38 mouse cellular contexts compared by ENCODE assay signal in the genomic region with DNA sequence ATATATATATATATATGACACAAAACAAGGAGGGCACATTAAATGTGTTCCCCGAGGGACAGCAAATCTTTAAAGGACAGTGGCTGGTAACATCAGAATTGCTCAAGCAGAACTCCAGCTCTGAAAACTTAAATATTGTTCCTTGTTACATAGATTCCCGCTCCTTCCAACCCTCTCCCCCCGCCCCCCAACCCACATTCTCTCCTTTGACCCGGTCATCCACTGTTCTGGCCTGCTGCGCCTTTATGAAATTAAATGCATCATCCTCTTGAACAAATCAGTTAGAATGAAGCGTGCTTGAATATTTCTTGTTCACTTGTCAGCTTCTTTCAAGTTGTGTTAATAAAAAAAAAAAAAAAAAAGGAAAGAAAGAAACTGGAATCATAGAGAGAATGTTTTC. TPM values are rescaled to one million over a fixed set of nuclear protein-coding genes. Genes with fewer than 3 reads are reported as not detected.
"Had no signal": no experiment of that assay in that cellular context is flagged by ENCODE, and none has a peak within 500 bp of the region (broad histone marks: within the 10 kb centered on the region; RNA-seq: fewer than 3 reads in every experiment).

No protein-coding gene starts in this region.

- H3K36me3 ChIP-seq: heart, embryonic 10.5 days; heart, embryonic 12.5 days; heart, embryonic 13.5 days; heart, embryonic 15.5 days; hindbrain, embryonic 10.5 days; hindbrain, embryonic 12.5 days; hindbrain, embryonic 13.5 days; hindbrain, embryonic 15.5 days; intestine, embryonic 15.5 days; kidney, embryonic 15.5 days had no signal

- H3K27ac ChIP-seq: heart, embryonic 10.5 days; heart, embryonic 13.5 days; heart, embryonic 15.5 days; hindbrain, embryonic 10.5 days; hindbrain, embryonic 12.5 days; hindbrain, embryonic 13.5 days; hindbrain, embryonic 14.5 days; hindbrain, embryonic 15.5 days; hindbrain, postnatal 0 days; intestine, embryonic 15.5 days; kidney, embryonic 15.5 days; kidney, postnatal 0 days had no signal

- H3K9me3 ChIP-seq: heart, embryonic 10.5 days; heart, embryonic 12.5 days; heart, embryonic 13.5 days; heart, embryonic 15.5 days; hindbrain, embryonic 10.5 days; hindbrain, embryonic 12.5 days; hindbrain, embryonic 13.5 days; hindbrain, embryonic 15.5 days; intestine, embryonic 15.5 days; kidney, embryonic 15.5 days had no signal

- H3K27me3 ChIP-seq: heart, embryonic 12.5 days; heart, embryonic 13.5 days; heart, embryonic 15.5 days; hindbrain, embryonic 12.5 days; hindbrain, embryonic 13.5 days; hindbrain, embryonic 15.5 days; intestine, embryonic 15.5 days; kidney, embryonic 15.5 days had no signal

- H3K4me1 ChIP-seq: heart, embryonic 10.5 days; heart, embryonic 12.5 days; heart, embryonic 13.5 days; heart, embryonic 15.5 days; hindbrain, embryonic 10.5 days; intestine, embryonic 15.5 days; kidney, embryonic 15.5 days had no signal

- H3K9ac ChIP-seq: heart, embryonic 12.5 days; heart, embryonic 13.5 days; heart, embryonic 15.5 days; hindbrain, embryonic 12.5 days; hindbrain, embryonic 13.5 days; hindbrain, embryonic 14.5 days; hindbrain, embryonic 15.5 days; intestine, embryonic 15.5 days; kidney, embryonic 15.5 days had no signal

- H3K4me2 ChIP-seq: heart, embryonic 11.5 days; heart, embryonic 12.5 days; heart, embryonic 13.5 days; heart, embryonic 15.5 days; hindbrain, embryonic 12.5 days; hindbrain, embryonic 13.5 days; hindbrain, embryonic 14.5 days; hindbrain, embryonic 15.5 days; intestine, embryonic 15.5 days; kidney, embryonic 15.5 days had no signal

- DNase-seq: heart, postnatal 10 days; heart, postnatal 14 days; heart, postnatal 36 days; heart, postnatal 4 days; kidney, adult 11 months; kidney, adult 18-20 months; kidney, adult 2 months; kidney, adult 8-10 months; kidney, adult 9 months; kidney, postnatal 10 days; kidney, postnatal 14 days; kidney, postnatal 25 days; kidney, postnatal 36 days; kidney, postnatal 4 days; layer of hippocampus, adult 9-11 months; layer of hippocampus, postnatal 36 days had no signal

- ATAC-seq: hindbrain, embryonic 16.5 days; hindbrain, postnatal 0 days; inflammation-experienced regulatory T-cells, adult 6 months; intestine, embryonic 15.5 days; intestine, embryonic 16.5 days; intestine, postnatal 0 days had no signal

- H3K4me3 ChIP-seq: heart, embryonic 10.5 days; heart, embryonic 12.5 days; heart, embryonic 13.5 days; heart, embryonic 15.5 days; hindbrain, embryonic 10.5 days; hindbrain, embryonic 12.5 days; hindbrain, embryonic 13.5 days; hindbrain, embryonic 15.5 days; intestine, embryonic 15.5 days; kidney, embryonic 15.5 days; layer of hippocampus, adult 2 months had no signal

RNA-seq across cellular contexts. Expression of gene Cadm2, which starts 15.0 kb away (rescaled TPM):
- total RNA-seq: hematopoietic stem cell, adult 5-6 weeks had no signal
- polyA plus RNA-seq: heart, postnatal 0 days; kidney, embryonic 16.5 days had no signal
